Mouse (Mus musculus) left cerebral cortex, postnatal 25 days (tissue): ENCODE measurements at regions not wholly inside any gene's neighbourhood (a gene's known extent, or its start where the extent isn't known, plus 50 kb on each side); places are given as distances from the start of the nearest gene placed in this dataset.

ENCODE experiments used
- DNase-seq, 2 experiments: peaks; one replicate each; pipeline ENCODE4 v3.0.0; 2022; ENCODE audit warnings: low spot score in 2 of 2, mixed read lengths in 1 of 2
- intact Hi-C: fragments of 180-260 bp; cut with DNase I; formaldehyde crosslinking; loops from one replicate; pipeline ENCODE4 v1.15.1; 2025

DNA sequence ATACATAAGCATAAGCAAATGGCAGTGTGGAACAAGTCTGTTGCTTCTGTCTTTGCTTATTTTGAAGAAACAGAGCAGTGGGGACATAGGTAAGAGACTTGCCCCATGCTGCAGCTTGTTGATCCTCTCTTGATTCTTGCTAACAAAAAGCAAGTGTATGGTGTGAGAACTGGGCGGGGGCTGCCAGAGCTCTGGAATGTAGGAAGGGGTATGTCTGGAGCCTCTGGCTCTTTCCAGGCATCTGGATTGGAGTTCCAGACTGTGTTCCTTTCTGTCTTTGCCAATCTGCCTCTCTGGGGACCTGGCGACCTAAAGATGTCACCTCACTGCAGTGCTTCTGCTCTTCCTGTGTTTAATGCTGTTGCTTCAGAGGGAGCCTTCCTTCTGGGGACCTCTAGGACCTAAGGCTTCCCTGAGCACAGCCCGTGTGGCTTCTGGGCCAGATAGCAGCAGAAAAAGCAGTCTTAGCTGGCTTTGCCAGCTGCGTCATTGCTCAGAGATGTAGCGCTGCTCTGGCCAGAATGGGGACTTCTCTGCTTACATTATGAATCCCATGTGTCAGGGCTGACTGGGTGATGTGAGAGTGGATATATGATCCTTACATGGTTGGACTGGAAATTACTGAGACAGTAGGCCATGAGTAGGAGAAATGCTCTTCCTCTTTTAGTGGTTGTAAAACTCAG is 138.1 kb upstream of the Slit3 start:
- no peak for DNase-seq
- intact Hi-C loops = no loop called here

DNA sequence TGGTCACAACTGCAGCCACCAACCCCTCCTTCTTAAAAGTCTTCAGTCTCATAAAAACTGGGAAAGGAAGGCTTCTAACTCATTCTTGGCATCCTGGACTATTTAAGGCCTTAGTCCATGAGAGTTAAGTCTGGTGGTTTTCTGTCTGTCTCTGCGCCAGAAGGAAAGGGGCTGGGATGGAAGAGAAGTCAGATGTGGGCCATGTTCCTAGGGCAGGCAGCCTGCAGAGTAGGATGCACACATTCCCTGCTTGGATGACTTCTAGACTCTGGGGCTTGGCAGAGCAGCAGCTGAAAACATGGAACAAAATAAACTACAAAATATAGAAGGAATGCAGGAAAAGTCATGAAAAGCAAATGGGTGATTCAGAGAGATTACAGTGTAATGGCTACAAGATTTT is 140.8 kb upstream of the Slit3 start:
- no peak for DNase-seq
- intact Hi-C loops = no loop called here

DNA sequence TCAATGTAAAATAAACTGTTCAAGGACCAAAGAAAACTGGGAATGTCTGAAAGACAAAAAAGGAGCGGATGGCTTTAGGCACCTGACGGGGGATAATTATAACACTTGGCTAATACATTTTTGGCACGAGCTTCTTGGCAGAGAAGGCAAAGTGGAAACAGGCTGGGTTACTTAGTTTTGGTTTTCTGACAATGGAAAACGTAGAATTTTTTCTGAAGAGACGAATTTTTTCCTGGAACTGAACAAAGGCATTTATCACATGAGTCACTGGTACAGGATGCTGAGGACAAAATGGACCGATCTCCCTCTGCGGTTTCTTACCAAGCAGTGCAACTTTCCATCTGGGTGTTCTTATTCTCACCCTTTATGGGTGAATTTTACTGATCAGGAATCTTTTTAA is 143.2 kb upstream of the Slit3 start:
- intact Hi-C loops = no loop called here
- no peak for DNase-seq

GRCm38 (mm10) chr11:34975771-34976302 is 142.4 kb upstream of the Spdl1 start:
- DNase-seq = peak in 1 of 2 experiments; percentile 19
- intact Hi-C loops = no loop called here

DNA sequence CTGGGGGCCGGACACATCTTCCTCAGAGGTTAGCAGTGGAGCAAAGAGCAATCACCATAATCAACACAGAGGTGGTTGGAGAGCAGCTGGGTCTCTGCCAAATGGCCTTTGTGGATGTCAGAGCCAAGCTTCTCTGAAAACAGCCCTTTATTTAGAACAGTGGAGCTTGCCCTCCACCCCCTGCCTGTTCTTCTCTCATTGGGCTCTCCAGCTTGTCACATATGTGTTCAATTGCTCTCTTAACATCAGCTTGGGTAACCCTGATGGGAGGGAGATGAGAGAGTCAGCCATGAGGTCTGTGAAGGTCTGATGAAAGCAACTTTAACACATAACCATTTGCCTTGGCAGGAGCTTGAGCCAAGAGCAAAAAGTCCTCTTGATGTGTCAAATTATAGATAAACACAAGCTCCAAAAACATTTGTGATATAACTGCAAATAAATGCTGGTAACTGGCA is 140.1 kb upstream of the Spdl1 start:
- no peak for DNase-seq
- intact Hi-C loops = no loop called here

DNA sequence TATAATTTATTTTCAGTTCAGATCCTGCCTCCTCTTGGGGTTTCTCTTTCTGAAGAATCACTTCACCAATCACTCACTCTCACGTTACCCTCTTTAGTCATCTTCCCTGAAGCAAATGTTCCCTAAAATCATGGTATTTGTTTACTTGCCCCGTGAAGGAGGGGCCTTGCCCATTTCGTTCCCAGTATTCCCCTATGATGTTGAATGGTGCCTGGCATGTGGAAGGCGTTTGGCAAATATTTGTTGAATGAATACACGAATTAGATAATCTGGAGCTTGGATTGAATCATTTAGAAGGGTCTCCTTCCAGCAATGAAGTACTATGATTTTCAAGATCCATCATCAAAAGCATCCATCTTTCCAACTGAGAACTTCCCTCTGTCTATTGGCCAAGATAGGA is 139.6 kb upstream of the Spdl1 start:
- intact Hi-C loops = no loop called here
- no peak for DNase-seq

DNA sequence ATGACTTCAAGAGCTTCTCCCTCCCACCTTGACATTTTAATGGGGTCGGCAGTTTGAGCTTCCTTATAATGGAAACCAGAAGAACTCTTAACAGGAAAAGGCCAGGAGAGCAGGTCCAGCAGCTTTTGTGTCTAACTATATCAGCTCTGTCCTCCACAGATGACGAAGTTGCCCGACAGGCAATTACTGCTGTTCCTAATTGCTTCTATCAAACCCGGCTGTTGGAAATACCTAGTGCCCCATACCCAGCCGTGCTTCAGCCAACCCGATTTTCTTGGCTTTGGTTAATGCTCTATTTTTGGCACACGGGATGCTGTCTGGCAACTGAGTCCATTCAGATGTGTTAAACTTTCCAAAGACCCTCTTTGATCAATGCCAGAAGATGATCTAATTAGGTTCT is 125.8 kb upstream of the Spdl1 start:
- DNase-seq = no peak
- intact Hi-C loops = no loop called here

DNA sequence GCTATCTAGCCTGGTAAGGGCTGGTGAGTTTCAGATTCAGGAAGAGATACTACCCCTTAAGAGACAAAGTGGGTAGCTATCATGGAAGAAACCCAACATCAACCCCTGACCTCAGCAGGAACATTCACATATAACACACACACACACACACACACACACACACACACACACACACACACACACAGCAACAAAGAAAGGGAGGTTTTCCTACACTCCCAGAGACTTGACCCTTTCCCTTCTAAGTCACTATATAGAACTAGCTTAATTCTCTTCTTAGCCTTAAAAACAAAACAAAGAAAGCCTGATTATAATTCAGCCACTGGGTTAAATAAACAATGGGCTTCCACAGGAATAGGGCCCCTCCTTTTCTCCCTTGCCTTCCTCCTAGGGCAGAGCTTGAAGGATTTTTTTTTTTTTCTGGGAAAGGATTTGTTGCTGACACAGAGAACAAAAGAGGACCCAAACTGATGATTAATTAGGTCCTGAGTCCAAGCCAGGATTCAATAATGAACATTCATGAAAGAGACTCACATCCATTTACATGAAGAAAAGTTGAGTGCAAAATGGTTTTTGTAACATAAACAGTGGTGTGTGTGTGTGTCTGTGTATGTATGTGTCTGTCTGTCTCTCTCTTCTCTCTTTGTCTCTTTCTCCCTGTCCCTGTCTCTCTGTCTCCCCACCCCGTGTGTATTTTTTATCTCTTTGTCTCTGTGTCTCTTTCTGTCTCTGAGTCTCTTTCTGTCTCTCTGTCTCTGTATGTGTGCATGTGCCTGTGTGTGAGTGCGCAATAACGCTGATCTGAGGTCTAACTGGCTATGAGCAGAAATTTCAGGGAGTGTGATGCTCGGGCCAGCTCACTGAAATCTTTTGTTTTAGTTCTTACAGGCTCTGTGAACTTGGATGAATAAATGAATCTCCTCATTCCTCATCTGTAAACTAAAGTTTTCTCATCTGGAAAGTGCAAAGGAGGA is 108.3 kb upstream of the Spdl1 start:
- intact Hi-C loops = no loop called here
- DNase-seq = no peak

- DNase-seq = no peak
- intact Hi-C loops = no loop called here
Observed at GRCm38 (mm10) chr11:34940151-34940550, 106.7 kb upstream of the Spdl1 start.

DNA sequence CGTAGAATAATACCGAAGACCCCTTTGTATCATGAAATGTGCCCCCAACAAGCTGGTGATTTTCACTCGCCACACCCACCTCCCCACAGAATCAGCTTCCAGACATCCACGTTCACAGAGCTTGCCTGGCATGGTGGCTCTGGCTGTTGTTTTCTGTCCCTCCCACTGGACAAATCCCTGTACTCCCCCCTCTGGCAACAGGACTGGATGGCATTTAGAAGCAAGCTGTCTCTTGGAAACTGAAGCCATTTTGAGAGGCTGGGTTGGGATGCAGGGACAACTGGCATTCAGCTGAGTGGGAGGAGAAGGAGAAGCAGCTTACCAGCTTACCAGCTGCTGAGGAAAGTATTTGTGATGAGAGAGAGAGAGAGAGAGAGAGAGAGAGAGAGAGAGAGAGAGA is 105.6 kb upstream of the Spdl1 start:
- intact Hi-C loops = loop anchor here (5.0 kb wide), 1 partner anchor 63 kb away; no protein-coding TSS in a partner anchor
- peak; percentile 24 to 88 for DNase-seq

DNA sequence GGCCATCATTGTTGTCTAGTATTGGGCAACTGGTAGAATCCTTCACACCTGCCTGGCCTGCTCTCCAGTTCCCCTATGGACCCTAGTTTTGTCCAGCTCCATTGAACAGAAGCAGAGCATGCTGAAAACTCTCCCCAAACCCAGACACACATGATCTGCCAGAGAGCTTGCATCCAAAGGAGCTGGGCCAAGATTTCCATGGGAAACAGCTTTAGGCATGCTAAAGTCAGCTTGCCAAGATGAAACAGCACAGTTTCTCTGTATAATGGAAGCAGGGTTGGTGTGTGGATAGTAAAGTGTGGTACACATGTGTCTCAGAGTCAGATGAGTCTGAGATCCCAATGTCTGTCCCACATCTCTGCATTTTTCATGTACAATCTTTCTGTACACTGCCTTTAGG is 98.8 kb upstream of the Spdl1 start:
- intact Hi-C loops = no loop called here
- no peak for DNase-seq

DNA sequence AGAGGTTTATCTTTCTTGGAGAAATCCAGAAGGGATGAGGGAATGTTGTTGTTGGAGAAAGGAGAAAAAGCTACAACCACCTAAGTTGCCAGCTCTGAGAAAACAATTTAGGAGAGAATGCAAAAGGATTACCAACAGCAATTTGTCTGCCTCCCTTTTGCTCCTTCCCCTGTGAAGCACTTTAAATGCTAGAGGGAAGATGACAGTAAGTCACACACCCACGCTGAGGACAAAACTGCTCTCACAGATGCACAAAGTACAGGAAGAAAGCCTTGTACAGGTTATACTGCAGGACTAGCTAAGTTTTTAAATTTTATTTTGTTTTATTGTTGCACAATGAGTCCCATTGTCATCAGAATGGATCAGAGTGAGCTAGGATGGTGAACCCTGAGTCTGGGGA is 83.7 kb upstream of the Spdl1 start:
- intact Hi-C loops = no loop called here
- DNase-seq = peak in 1 of 2 experiments; percentile 15

DNA sequence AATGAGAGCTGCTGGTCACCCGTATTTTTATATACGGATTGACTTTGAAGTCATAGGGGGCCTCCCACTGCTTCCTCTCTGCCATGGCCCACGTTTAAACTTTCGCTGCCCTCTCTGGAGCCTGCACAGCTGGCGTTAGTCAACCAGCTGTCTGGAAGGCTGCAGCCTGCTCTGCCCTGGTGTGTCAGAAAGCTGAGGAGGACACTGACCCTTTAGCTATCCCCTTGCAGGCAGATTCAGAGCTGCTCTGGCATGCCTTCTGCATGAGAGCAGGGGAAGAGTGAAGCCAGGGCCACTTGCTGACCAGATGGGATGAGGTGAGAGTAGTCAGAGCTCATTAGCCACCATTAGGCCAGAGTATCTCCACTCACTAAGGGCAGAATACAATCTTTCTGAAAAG is 76.4 kb upstream of the Spdl1 start:
- DNase-seq = no peak
- intact Hi-C loops = no loop called here

DNA sequence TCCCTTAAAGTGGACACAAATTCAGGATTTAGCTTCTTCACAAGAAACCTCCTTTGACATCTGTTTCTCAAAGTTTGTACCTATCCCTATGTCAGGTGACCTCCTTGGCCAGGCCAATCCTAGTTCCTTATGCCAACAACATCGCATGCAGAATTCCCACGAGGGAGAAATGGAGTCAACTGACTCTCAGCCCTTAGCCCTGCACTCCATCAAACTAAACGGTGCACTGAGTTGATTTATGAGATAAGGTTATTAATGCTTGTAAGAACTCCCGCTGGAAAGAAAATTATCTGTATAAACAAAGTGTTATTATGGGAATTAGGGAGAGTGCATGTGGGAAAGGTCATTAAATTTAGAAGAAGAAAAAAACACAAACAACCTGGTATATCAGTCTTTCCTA is 70.8 kb upstream of the Spdl1 start:
- intact Hi-C loops = no loop called here
- no peak for DNase-seq

DNA sequence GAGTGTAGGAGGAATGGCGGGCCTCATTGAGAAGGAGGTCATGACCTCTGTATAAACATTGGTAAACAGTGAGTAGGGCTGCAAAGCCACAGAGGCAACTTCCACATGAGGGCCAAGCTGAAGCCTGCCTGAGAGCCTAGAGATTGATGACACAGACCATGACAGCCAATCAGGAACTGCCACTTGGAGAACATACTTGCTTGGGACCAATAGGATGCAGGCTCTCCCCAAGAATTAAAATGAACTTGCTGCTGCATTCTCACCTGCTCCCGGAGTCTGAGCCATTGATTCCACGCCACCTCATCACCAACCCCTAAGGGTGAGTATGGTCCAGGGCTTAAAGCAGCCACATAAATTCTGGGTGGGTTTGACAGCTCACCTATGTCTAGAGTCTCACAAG is 66.0 kb upstream of the Spdl1 start:
- intact Hi-C loops = no loop called here
- no peak for DNase-seq

- DNase-seq = no peak
- intact Hi-C loops = no loop called here
Observed at GRCm38 (mm10) chr11:34895624-34896023, 62.2 kb upstream of the Spdl1 start.

DNA sequence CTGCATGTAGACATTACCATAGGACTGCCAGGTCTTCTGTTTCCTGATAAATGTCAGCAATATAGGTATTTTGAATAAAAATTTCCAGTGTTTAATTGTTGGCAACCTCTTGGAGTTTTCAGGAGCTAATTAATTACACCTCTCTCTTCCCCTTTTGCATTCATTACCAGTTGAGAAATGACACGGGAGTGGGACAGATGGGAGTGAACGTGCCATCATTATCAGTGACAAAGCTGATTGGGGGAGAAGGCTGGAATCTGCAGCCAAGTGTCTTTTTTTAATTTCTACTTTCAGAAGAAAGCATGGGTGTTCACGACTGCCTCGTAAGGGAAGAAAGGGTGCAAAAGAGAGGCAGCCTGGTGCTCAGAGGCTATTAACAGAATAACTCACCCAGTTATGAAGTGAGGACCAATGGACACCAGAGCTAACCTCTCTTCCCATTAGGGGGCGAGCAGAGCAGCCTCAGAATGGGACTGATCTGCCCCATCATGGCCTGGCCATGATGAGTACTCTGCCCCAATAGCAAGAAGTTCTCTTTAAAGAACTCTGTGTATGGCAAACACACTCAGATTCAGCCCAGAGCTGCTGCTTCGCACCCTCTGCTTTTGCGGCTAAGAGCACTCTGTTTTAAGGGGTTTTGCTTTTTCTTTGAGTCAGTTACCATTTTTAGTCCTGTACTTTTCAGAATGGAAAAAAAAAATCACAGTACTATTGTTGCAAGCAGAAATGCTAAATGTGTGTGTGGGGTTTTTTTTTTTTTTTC is 55.1 kb upstream of the Spdl1 start:
- DNase-seq = peak in 1 of 2 experiments; percentile 31
- intact Hi-C loops = no loop called here

- DNase-seq = no peak
- intact Hi-C loops = no loop called here
Observed at GRCm38 (mm10) chr11:34887587-34887986, 54.1 kb upstream of the Spdl1 start.
